Mouse (Mus musculus) inflammation-experienced regulatory T-cells (primary cell): ENCODE measurements around the gene Galnt7. TPM values are rescaled to one million over a fixed set of nuclear protein-coding genes. Genes with fewer than 3 reads are reported as not detected.

Source experiments
- polyA plus RNA-seq, 2 experiments: library from polyadenylated mRNA; unstranded; fragments of 100-300 nt; shearing (Covaris generic); gene quantifications; one replicate each; pipeline ENCODE4 v1.2.1; 2017

The Galnt7 gene
- 10 to 100 TPM; 26.9 to 44.4 TPM for polyA plus RNA-seq

DNA sequence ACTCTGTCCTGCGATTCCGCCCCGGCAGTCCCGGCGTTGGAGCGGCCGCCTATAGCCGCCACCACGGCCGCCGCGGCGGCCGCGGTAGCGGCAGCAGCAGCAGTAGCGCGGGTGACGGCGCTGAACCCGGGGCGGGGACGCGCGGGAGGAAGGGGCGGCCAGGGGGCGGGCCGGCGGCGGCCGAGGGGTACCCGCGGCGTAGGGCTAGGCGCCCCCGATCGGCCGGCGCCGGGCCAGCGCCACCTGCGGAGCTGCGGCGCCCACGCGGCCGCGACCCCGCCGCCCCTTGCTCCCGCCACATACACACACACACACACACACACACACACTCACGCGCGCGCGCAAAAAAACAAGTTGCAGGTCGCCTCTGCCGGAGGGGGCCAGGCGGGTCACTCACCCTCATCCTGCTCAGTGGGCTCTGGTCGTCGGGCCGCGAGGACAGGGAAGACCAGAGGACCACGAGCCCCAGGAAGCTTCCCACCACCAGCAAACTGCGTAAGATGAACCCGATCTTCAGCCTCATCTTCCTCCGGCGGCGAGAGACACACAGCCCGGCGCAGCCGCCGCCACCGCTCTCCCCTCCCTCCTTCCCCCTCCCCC, at the start of gene Galnt7:
TSS of gene Galnt7 (minus strand) at position 577 of the 600 bp plus-strand sequence.

DNA sequence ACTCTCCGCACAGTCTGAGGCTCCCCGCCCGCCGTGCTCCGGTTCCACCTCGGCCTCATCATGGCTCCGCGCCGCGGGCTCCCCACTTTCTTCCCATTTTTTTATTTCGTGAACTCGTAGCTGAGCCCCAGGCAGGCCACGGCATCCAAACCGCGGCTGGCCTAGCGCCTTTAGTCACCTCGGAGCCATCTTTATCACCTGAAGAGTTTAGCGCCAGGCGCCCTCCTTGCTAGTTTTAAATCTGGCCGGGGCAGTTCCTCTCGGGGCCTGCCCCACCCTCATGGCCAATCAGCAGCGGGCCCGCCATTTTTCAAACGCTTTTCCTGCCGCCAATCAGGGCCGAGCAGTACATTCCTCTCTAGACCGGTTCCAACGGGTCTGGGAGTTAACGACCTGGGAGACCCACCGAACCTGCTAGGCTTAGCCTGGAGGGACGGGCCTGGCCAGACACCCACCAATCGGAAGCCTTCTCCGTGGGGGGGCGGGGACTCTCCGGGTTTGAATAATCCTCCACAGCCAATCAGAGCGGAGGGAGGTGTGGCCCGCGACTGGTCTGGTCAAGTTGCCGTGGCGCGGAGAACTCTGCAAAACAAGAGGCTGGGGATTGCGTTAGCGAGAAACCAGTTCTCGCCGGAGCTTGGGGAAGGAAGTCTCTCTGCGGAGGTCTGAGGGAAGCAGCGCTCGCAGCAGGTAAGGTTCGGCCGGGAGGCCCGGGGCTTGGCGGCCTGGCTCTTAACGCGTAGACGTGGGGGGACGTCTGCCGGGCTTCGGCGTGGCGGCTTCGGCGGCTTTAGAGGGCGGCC, 141.3 kb downstream of the Galnt7 start, which contains the start of gene Hmgb2:
TSS of gene Hmgb2 (plus strand) at position 592 of the 803 bp plus-strand sequence.

DNA sequence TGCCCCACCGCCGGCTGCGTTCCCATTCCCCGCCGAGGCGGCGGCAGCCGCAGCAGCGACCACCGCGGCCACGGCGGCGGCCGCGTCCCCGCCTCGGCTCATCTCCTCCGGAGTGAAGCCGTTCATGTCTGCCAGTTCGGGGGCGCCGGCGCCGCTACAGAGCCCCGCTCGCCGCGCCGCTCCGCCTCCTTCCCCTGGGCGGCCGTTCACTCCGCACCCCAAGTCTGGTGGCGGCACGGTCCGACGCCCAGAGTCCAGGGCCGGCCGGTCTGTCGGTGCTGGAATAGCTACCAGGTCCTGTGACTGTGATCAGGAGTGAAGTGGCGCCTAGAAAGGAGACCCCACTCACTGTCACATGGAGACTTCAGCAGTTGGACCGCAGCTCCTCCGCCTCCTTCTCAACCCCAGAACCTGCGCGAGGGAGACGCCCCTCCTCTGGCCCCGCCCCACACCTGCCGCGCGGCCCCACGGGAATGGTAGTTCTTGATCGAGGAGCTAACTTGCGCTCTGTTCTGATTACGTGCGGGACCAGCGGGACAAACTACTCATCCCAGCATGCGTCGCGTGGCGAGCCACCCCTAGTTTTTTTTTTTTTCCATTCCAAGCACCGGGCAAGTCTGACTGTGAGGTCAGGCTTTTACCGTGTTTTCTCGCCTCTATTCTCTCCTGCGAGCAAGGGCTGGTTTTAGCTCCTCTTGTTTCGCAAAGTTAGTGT, 165.2 kb downstream of the Galnt7 start, which contains the start of gene Sap30:
TSS of gene Sap30 (minus strand) at position 420 of the 715 bp plus-strand sequence.

Other genes with a start within 250 kb of the Galnt7 start
- under 1 TPM in 1 of 2 experiments, not detected in 1; 0.42 TPM for gene Scrg1, start 197.1 kb downstream of the Galnt7 start, polyA plus RNA-seq
- 10 to 100 TPM in 1 of 2 experiments, 1 to 10 TPM in 1; 4.2 to 15.2 TPM for gene Sap30, start 165.2 kb downstream of the Galnt7 start, polyA plus RNA-seq
- gene Hmgb2, start 141.1 kb downstream of the Galnt7 start, polyA plus RNA-seq = 100 to 1,000 TPM in 1 of 2 experiments, 10 to 100 TPM in 1; 85.5 to 101 TPM